Mouse (Mus musculus): ENCODE measurements at regions not wholly inside any gene's neighbourhood (a gene's known extent, or its start where the extent isn't known, plus 50 kb on each side); places are given as distances from the start of the nearest gene placed in this dataset.

GRCm38 (mm10) chr8:30365721-30366120 lies 2918.3 kb downstream of the Poteg start:
- WGBS: 81% methylated on average over 2 of the region's 2 CpGs
- TF ChIP-seq CTCF (IDR thresholded peaks at IDR 0.05; ENCODE audit: borderline replicate concordance, insufficient read depth, low read depth, low read length): no peak
- TF ChIP-seq POLR2A (IDR thresholded peaks at IDR 0.05; ENCODE audit: borderline replicate concordance, insufficient read depth, low read length): no peak
- Histone ChIP-seq H3K4me3 (replicated peaks; ENCODE audit: insufficient read depth, low read depth, low read length) (no peak overlapping the region), H3K27ac (ENCODE audit: insufficient read depth, low read length) (no peak overlapping the region), H3K4me1 (ENCODE audit: control insufficient read depth, insufficient read depth, low read length) (no peaks in the 10 kb centered on the region), H3K27me3 (ENCODE audit: control insufficient read depth, insufficient read depth, low read length) (no peaks in the 10 kb centered on the region)
- no peak for DNase-seq

- Histone ChIP-seq H3K27ac (ENCODE audit: insufficient read depth, low read length) (no peak overlapping the region), H3K27me3 (ENCODE audit: control insufficient read depth, insufficient read depth, low read length) (no peaks in the 10 kb centered on the region; the same call in 1 of the 2 replicates), H3K4me3 (replicated peaks; ENCODE audit: insufficient read depth, low read depth, low read length) (no peak overlapping the region), H3K4me1 (ENCODE audit: control insufficient read depth, insufficient read depth, low read length) (no peaks in the 10 kb centered on the region)
- no peak for DNase-seq
- TF ChIP-seq CTCF (IDR thresholded peaks at IDR 0.05; ENCODE audit: borderline replicate concordance, insufficient read depth, low read depth, low read length) (no peak), POLR2A (IDR thresholded peaks at IDR 0.05; ENCODE audit: borderline replicate concordance, insufficient read depth, low read length) (no peak)
- WGBS: 29% methylated on average over 2 of the region's 2 CpGs
Observed at GRCm38 (mm10) chr8:30391936-30392335, 2944.5 kb downstream of the Poteg start.

- no peaks in the 10 kb centered on the region for H3K4me1 ChIP-seq (ENCODE audit: control insufficient read depth, insufficient read depth, low read length)
- H3K4me3 ChIP-seq (replicated peaks; ENCODE audit: insufficient read depth, low read depth, low read length): no peak overlapping the region
- TF ChIP-seq POLR2A (IDR thresholded peaks at IDR 0.05; ENCODE audit: borderline replicate concordance, insufficient read depth, low read length): no peak
- no peak for TF ChIP-seq CTCF (IDR thresholded peaks at IDR 0.05; ENCODE audit: borderline replicate concordance, insufficient read depth, low read depth, low read length)
- no peak overlapping the region for H3K27ac ChIP-seq (ENCODE audit: insufficient read depth, low read length)
- H3K27me3 ChIP-seq (ENCODE audit: control insufficient read depth, insufficient read depth, low read length): no peaks in the 10 kb centered on the region
- 76% methylated on average over 2 of the region's 2 CpGs for WGBS
- DNase-seq: no peak
Observed at GRCm38 (mm10) chr8:30439423-30439822, 2989.1 kb upstream of the 5930422O12Rik start.

- H3K27me3 ChIP-seq (ENCODE audit: control insufficient read depth, insufficient read depth, low read length): no peaks in the 10 kb centered on the region
- no peaks in the 10 kb centered on the region for H3K4me1 ChIP-seq (ENCODE audit: control insufficient read depth, insufficient read depth, low read length)
- peak in 1 of 2 experiments; percentile 34 for DNase-seq
- TF ChIP-seq CTCF (IDR thresholded peaks at IDR 0.05; ENCODE audit: borderline replicate concordance, insufficient read depth, low read depth, low read length) (no peak), POLR2A (IDR thresholded peaks at IDR 0.05; ENCODE audit: borderline replicate concordance, insufficient read depth, low read length) (no peak)
- H3K27ac ChIP-seq (ENCODE audit: insufficient read depth, low read length): no peak overlapping the region
- 3% methylated on average over 1 of the region's 1 CpGs for WGBS
- no peak overlapping the region for H3K4me3 ChIP-seq (replicated peaks; ENCODE audit: insufficient read depth, low read depth, low read length)
Observed at GRCm38 (mm10) chr8:30441821-30442220, 2986.7 kb upstream of the 5930422O12Rik start.

GRCm38 (mm10) chr8:30443874-30444273 lies 2984.6 kb upstream of the 5930422O12Rik start:
- TF ChIP-seq CTCF (IDR thresholded peaks at IDR 0.05; ENCODE audit: borderline replicate concordance, insufficient read depth, low read depth, low read length) (no peak), POLR2A (IDR thresholded peaks at IDR 0.05; ENCODE audit: borderline replicate concordance, insufficient read depth, low read length) (no peak)
- 82% methylated on average over 2 of the region's 2 CpGs for WGBS
- no peaks in the 10 kb centered on the region for H3K4me1 ChIP-seq (ENCODE audit: control insufficient read depth, insufficient read depth, low read length)
- H3K27ac ChIP-seq (ENCODE audit: insufficient read depth, low read length): no peak overlapping the region
- DNase-seq: no peak
- H3K27me3 ChIP-seq (ENCODE audit: control insufficient read depth, insufficient read depth, low read length): no peaks in the 10 kb centered on the region
- H3K4me3 ChIP-seq (replicated peaks; ENCODE audit: insufficient read depth, low read depth, low read length): no peak overlapping the region

GRCm38 (mm10) chr8:30444274-30444673 lies 2984.2 kb upstream of the 5930422O12Rik start:
- WGBS: 89% methylated on average over 4 of the region's 4 CpGs
- H3K27me3 ChIP-seq (ENCODE audit: control insufficient read depth, insufficient read depth, low read length): no peaks in the 10 kb centered on the region
- no peaks in the 10 kb centered on the region for H3K4me1 ChIP-seq (ENCODE audit: control insufficient read depth, insufficient read depth, low read length)
- H3K27ac ChIP-seq (ENCODE audit: insufficient read depth, low read length): no peak overlapping the region
- no peak overlapping the region for H3K4me3 ChIP-seq (replicated peaks; ENCODE audit: insufficient read depth, low read depth, low read length)
- no peak for DNase-seq
- no peak for TF ChIP-seq POLR2A (IDR thresholded peaks at IDR 0.05; ENCODE audit: borderline replicate concordance, insufficient read depth, low read length)
- TF ChIP-seq CTCF (IDR thresholded peaks at IDR 0.05; ENCODE audit: borderline replicate concordance, insufficient read depth, low read depth, low read length): no peak

GRCm38 (mm10) chr8:30458136-30458535 lies 2970.4 kb upstream of the 5930422O12Rik start:
- Histone ChIP-seq H3K27me3 (ENCODE audit: control insufficient read depth, insufficient read depth, low read length) (no peaks in the 10 kb centered on the region), H3K27ac (ENCODE audit: insufficient read depth, low read length) (no peak overlapping the region), H3K4me1 (ENCODE audit: control insufficient read depth, insufficient read depth, low read length) (no peaks in the 10 kb centered on the region), H3K4me3 (replicated peaks; ENCODE audit: insufficient read depth, low read depth, low read length) (no peak overlapping the region)
- no peak for DNase-seq
- TF ChIP-seq CTCF (IDR thresholded peaks at IDR 0.05; ENCODE audit: borderline replicate concordance, insufficient read depth, low read depth, low read length) (no peak), POLR2A (IDR thresholded peaks at IDR 0.05; ENCODE audit: borderline replicate concordance, insufficient read depth, low read length) (no peak)
- WGBS: 86% methylated on average over 4 of the region's 4 CpGs

- no peaks in the 10 kb centered on the region for H3K27me3 ChIP-seq (ENCODE audit: control insufficient read depth, insufficient read depth, low read length)
- 18% methylated on average over 3 of the region's 3 CpGs for WGBS
- no peak for DNase-seq
- H3K4me1 ChIP-seq (ENCODE audit: control insufficient read depth, insufficient read depth, low read length): no peaks in the 10 kb centered on the region
- no peak overlapping the region for H3K4me3 ChIP-seq (replicated peaks; ENCODE audit: insufficient read depth, low read depth, low read length)
- H3K27ac ChIP-seq (ENCODE audit: insufficient read depth, low read length): no peak overlapping the region
- TF ChIP-seq POLR2A (IDR thresholded peaks at IDR 0.05; ENCODE audit: borderline replicate concordance, insufficient read depth, low read length) (no peak), CTCF (IDR thresholded peaks at IDR 0.05; ENCODE audit: borderline replicate concordance, insufficient read depth, low read depth, low read length) (no peak)
Observed at GRCm38 (mm10) chr8:30482956-30483355, 2945.6 kb upstream of the 5930422O12Rik start.
